Mouse (Mus musculus) ES-Bruce4 (cell line): ENCODE data around the gene Gm10959.

Experiments used
- CTCF ChIP-seq: IDR thresholded peaks from one replicate; pipeline ENCODE4 v1.8.1; 2011; ENCODE audit warnings: low read depth, low read length
- POLR2A ChIP-seq: IDR thresholded peaks from one replicate; pipeline ENCODE4 v1.8.1; 2011; ENCODE audit warnings: low read length; ENCODE audit not compliant: insufficient read depth

DNA sequence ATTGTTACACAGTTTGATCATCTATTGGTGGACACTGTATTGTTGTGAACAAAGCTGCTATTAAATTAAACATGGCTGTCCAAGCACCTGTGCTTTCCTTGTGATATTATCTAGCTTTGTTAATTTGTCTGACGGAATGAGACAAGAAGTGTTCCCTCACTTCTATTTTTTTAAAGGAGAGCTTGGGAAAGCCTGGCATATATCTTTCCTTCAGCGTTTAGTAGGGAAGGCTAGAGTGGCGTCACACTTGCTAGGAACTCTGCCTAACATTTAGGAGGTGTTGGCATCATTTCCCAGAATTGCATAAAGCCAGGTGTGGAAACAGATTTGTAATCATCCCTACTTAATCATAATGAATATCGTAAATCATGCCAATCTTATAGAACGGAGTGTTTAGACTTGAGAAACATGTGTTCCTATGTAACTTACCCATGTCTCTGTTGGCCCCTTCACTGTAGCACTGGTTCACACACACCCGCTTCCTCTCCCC is 2.9 kb downstream of the Gm10959 start:
- TF ChIP-seq CTCF: no peak
- TF ChIP-seq POLR2A: no peak
